Mouse (Mus musculus) hindbrain, embryonic 10.5 days (tissue): Measurements from ENCODE around the gene Nufip1. TPM values are rescaled to one million over a fixed set of nuclear protein-coding genes. Genes with fewer than 3 reads are reported as not detected.
A peak's percentile ranks its signal among the peaks of the same experiment; 100 is the strongest.

ENCODE experiments used
- DNase-seq: peaks from one replicate; pipeline ENCODE4 v3.0.0-alpha.2; 2017; ENCODE audit warnings: low spot score
- H3K27ac ChIP-seq: fragments of 300-500 bp; sonication (generic); 2 replicates; pipeline ENCODE4 v1.5.1; 2016; ENCODE audit warnings: mild to moderate bottlenecking, moderate library complexity
- H3K27me3 ChIP-seq: fragments of 300-500 bp; sonication (generic); 2 replicates; pipeline ENCODE4 v1.6.1; 2016; ENCODE audit warnings: mild to moderate bottlenecking; ENCODE audit not compliant: poor library complexity, insufficient read depth, severe bottlenecking
- H3K36me3 ChIP-seq: fragments of 300-500 bp; sonication (generic); 2 replicates; pipeline ENCODE4 v1.6.1; 2016; ENCODE audit warnings: mild to moderate bottlenecking, moderate library complexity
- H3K4me1 ChIP-seq: fragments of 300-500 bp; sonication (generic); replicated peaks from 2 replicates; pipeline ENCODE4 v1.6.1; 2016; ENCODE audit warnings: mild to moderate bottlenecking
- H3K4me3 ChIP-seq: fragments of 300-500 bp; sonication (generic); 2 replicates; pipeline ENCODE4 v1.5.1; 2016; ENCODE audit warnings: mild to moderate bottlenecking, moderate library complexity
- H3K9me3 ChIP-seq: fragments of 300-500 bp; sonication (generic); 2 replicates; pipeline ENCODE4 v1.6.1; 2016; ENCODE audit warnings: mild to moderate bottlenecking, moderate library complexity
- WGBS: fragments of 180-500 bp; shearing (Covaris S2); methylation state at CpG from one replicate; pipeline ENCODE4 v1.1.7; 2016; 5-methylcytosine and 5-hydroxymethylcytosine counted together
- polyA plus RNA-seq: library from polyadenylated mRNA; unstranded; fragments of >200 nt; fragmentation: Nextera tagmentation; extraction: Ambion mirVana; gene quantifications from 2 replicates; pipeline ENCODE4 v1.2.1, GENCODE M21; 2016

Nufip1 gene
- polyA plus RNA-seq, 1 experiment from 2014 or later, result 17.5 TPM

- H3K27me3 ChIP-seq, result peaks cover 10% of the 10 kb centered on the region
- no peak for DNase-seq
- H3K4me1 ChIP-seq, result peaks cover 18% of the 10 kb centered on the region
- H3K4me3 ChIP-seq, result no peak overlapping the region
- no peaks in the 10 kb centered on the region for H3K9me3 ChIP-seq
- H3K36me3 ChIP-seq, result no peaks in the 10 kb centered on the region
- H3K27ac ChIP-seq, result no peak overlapping the region
- WGBS, result 78% methylated on average over 11 of the region's 11 CpGs
These were observed 59.3 kb downstream of the Nufip1 start for GRCm38 (mm10) chr14:76169876-76170466.

- Histone ChIP-seq H3K4me1 (peaks cover 24% of the 10 kb centered on the region), H3K27ac (peak overlapping the region; percentile 46; the same call in 1 of the 2 replicates), H3K36me3 (no peaks in the 10 kb centered on the region), H3K27me3 (peaks cover 4% of the 10 kb centered on the region; the same call in 1 of the 2 replicates), H3K4me3 (no peak overlapping the region), H3K9me3 (no peaks in the 10 kb centered on the region)
- no peak for DNase-seq
- 65% methylated on average over 8 of the region's 8 CpGs for WGBS
These were observed 60.6 kb downstream of the Nufip1 start for GRCm38 (mm10) chr14:76171285-76171684.

GRCm38 (mm10) chr14:76174328-76174727, 63.6 kb downstream of the Nufip1 start:
- no peak for DNase-seq
- Histone ChIP-seq H3K9me3 (no peaks in the 10 kb centered on the region), H3K4me3 (no peak overlapping the region), H3K4me1 (peaks cover 34% of the 10 kb centered on the region), H3K27me3 (no peaks in the 10 kb centered on the region), H3K36me3 (no peaks in the 10 kb centered on the region), H3K27ac (no peak overlapping the region)
- WGBS, result 86% methylated on average over 7 of the region's 7 CpGs

GRCm38 (mm10) chr14:76175808-76176207, 65.1 kb downstream of the Nufip1 start:
- no peak for DNase-seq
- no peaks in the 10 kb centered on the region for H3K36me3 ChIP-seq
- H3K27ac ChIP-seq, result peak overlapping the region; percentile 81
- peaks cover 34% of the 10 kb centered on the region for H3K4me1 ChIP-seq
- WGBS, result 19% methylated on average over 5 of the region's 5 CpGs
- no peaks in the 10 kb centered on the region for H3K27me3 ChIP-seq
- H3K9me3 ChIP-seq, result no peaks in the 10 kb centered on the region
- no peak overlapping the region for H3K4me3 ChIP-seq

- H3K27me3 ChIP-seq, result no peaks in the 10 kb centered on the region
- H3K9me3 ChIP-seq, result no peaks in the 10 kb centered on the region
- no peak overlapping the region for H3K4me3 ChIP-seq
- 95% methylated on average over 9 of the region's 9 CpGs for WGBS
- no peaks in the 10 kb centered on the region for H3K36me3 ChIP-seq
- H3K4me1 ChIP-seq, result peaks cover 22% of the 10 kb centered on the region
- DNase-seq, result no peak
- H3K27ac ChIP-seq, result peak overlapping the region; percentile 66; the same call in 1 of the 2 replicates
These were observed 66.5 kb downstream of the Nufip1 start for GRCm38 (mm10) chr14:76177230-76177629.

GRCm38 (mm10) chr14:76178447-76178846, 67.8 kb downstream of the Nufip1 start:
- WGBS, result 91% methylated on average over 2 of the region's 2 CpGs
- Histone ChIP-seq H3K27ac (no peak overlapping the region), H3K4me3 (no peak overlapping the region), H3K36me3 (no peaks in the 10 kb centered on the region), H3K27me3 (no peaks in the 10 kb centered on the region), H3K4me1 (peaks cover 25% of the 10 kb centered on the region), H3K9me3 (no peaks in the 10 kb centered on the region)
- no peak for DNase-seq

GRCm38 (mm10) chr14:76179343-76179742, 68.7 kb downstream of the Nufip1 start:
- H3K9me3 ChIP-seq, result no peaks in the 10 kb centered on the region
- no peak overlapping the region for H3K27ac ChIP-seq
- no peak for DNase-seq
- no peaks in the 10 kb centered on the region for H3K27me3 ChIP-seq
- 83% methylated on average over 6 of the region's 6 CpGs for WGBS
- H3K4me1 ChIP-seq, result peaks cover 29% of the 10 kb centered on the region
- H3K36me3 ChIP-seq, result no peaks in the 10 kb centered on the region
- no peak overlapping the region for H3K4me3 ChIP-seq

GRCm38 (mm10) chr14:76185358-76185757, 74.7 kb downstream of the Nufip1 start:
- 84% methylated on average over 5 of the region's 5 CpGs for WGBS
- peaks cover 7% of the 10 kb centered on the region; the same call in 1 of the 2 replicates for H3K4me1 ChIP-seq
- no peak overlapping the region for H3K27ac ChIP-seq
- H3K4me3 ChIP-seq, result no peak overlapping the region
- no peaks in the 10 kb centered on the region for H3K27me3 ChIP-seq
- H3K9me3 ChIP-seq, result no peaks in the 10 kb centered on the region
- no peaks in the 10 kb centered on the region for H3K36me3 ChIP-seq
- no peak for DNase-seq

GRCm38 (mm10) chr14:76186299-76186698, 75.6 kb downstream of the Nufip1 start:
- no peak overlapping the region for H3K27ac ChIP-seq
- 82% methylated on average over 4 of the region's 4 CpGs for WGBS
- H3K36me3 ChIP-seq, result no peaks in the 10 kb centered on the region
- DNase-seq, result no peak
- H3K27me3 ChIP-seq, result no peaks in the 10 kb centered on the region
- H3K4me3 ChIP-seq, result no peak overlapping the region
- H3K9me3 ChIP-seq, result no peaks in the 10 kb centered on the region
- H3K4me1 ChIP-seq, result peaks cover 7% of the 10 kb centered on the region; the same call in 1 of the 2 replicates

Other genes starting within 250 kb of the Nufip1 start
- 0.31 and 0.61 TPM in 2 replicates for gene Kctd4, start 155.9 kb upstream of the Nufip1 start, polyA plus RNA-seq
- 47.8 and 56.1 TPM in 2 replicates for gene Gtf2f2, start 100.0 kb upstream of the Nufip1 start, polyA plus RNA-seq
- 13.1 and 16.4 TPM in 2 replicates for gene Gpalpp1, start 131 bp upstream of the Nufip1 start, polyA plus RNA-seq